Mouse (Mus musculus): ENCODE measurements around the gene Tesc. TPM values are rescaled to one million over a fixed set of nuclear protein-coding genes. Genes with fewer than 3 reads are reported as not detected.

The Tesc gene
- total RNA-seq (2021): 10 to 100 TPM; 82.0 to 87.3 TPM
- long read RNA-seq, experiment 1, transcript Tesc-203 (7 exons, 994 nt): minor isoform, 14 of 98 reads
- long read RNA-seq, experiment 1, transcript Tesc-201 (8 exons, 1,031 nt): major isoform, 68 of 98 reads
- long read RNA-seq, experiment 1, partial matches to known transcripts: 10 of 98 reads
- long read RNA-seq, experiment 1, other reads (novel, unspliced or antisense): 3 of 98 reads
- long read RNA-seq, experiment 2, transcript Tesc-203 (7 exons, 994 nt): minor isoform, 16 of 64 reads
- long read RNA-seq, experiment 2, transcript Tesc-201 (8 exons, 1,031 nt): major isoform, 35 of 64 reads
- long read RNA-seq, experiment 2, partial matches to known transcripts: 1 of 64 reads
- long read RNA-seq, experiment 2, other reads (novel, unspliced or antisense): 12 of 64 reads

- Histone ChIP-seq H3K4me3 (peak within 1 kb of the TSS; percentile 60), H3K27ac (peak within 1 kb of the TSS; percentile 74)
- intact Hi-C loops (cut with DNase I): loop anchor here (2.0 to 5.0 kb wide), 2 partner anchors 25 to 40 kb away; no protein-coding TSS in a partner anchor
- no peak for DNase-seq (ENCODE audit: extremely low spot score in 1 of 2, low spot score in 2 of 2)
- TF ChIP-seq CTCF (IDR thresholded peaks at IDR 0.05): no peak
These were observed at the start of gene Tesc for GRCm38 (mm10) chr5:118027698-118028190. Gene Tesc, plus strand, starts transcription at chr5:118027743.

- Histone ChIP-seq H3K4me3 (peak overlapping the region; percentile 93), H3K27ac (no peak overlapping the region; the same call in 1 of the 2 replicates)
- intact Hi-C loops (cut with DNase I): no loop called here
- DNase-seq (ENCODE audit: extremely low spot score in 1 of 2, low spot score in 2 of 2): no peak
- no peak for TF ChIP-seq CTCF (IDR thresholded peaks at IDR 0.05)
These were observed 49.3 kb upstream of the Tesc start for GRCm38 (mm10) chr5:117978159-117978697.

GRCm38 (mm10) chr5:117979082-117979481 lies 48.5 kb upstream of the Tesc start:
- no peak for DNase-seq (ENCODE audit: extremely low spot score in 1 of 2, low spot score in 2 of 2)
- Histone ChIP-seq H3K27ac (no peak overlapping the region), H3K4me3 (no peak overlapping the region)
- TF ChIP-seq CTCF (IDR thresholded peaks at IDR 0.05): no peak
- intact Hi-C loops (cut with DNase I): no loop called here

- TF ChIP-seq CTCF (IDR thresholded peaks at IDR 0.05): no peak
- no peak overlapping the region for H3K4me3 ChIP-seq
- intact Hi-C loops (cut with DNase I): no loop called here
These were observed 46.6 kb upstream of the Tesc start for GRCm38 (mm10) chr5:117980921-117981320.

GRCm38 (mm10) chr5:117981943-117982342 lies 45.6 kb upstream of the Tesc start:
- Histone ChIP-seq H3K4me3 (no peak overlapping the region), H3K27ac (no peak overlapping the region)
- intact Hi-C loops (cut with DNase I): no loop called here
- no peak for DNase-seq (ENCODE audit: extremely low spot score in 1 of 2, low spot score in 2 of 2)
- no peak for TF ChIP-seq CTCF (IDR thresholded peaks at IDR 0.05)

More at GRCm38 (mm10) chr5:117980921-117981320, 46.6 kb upstream of the Tesc start:
- no peak for DNase-seq (ENCODE audit: extremely low spot score in 1 of 2, low spot score in 2 of 2)
- H3K27ac ChIP-seq: no peak overlapping the region

GRCm38 (mm10) chr5:117986327-117986726 lies 41.2 kb upstream of the Tesc start:
- intact Hi-C loops (cut with DNase I): no loop called here
- no peak for DNase-seq (ENCODE audit: extremely low spot score in 1 of 2, low spot score in 2 of 2)
- no peak overlapping the region for H3K4me3 ChIP-seq
- no peak for TF ChIP-seq CTCF (IDR thresholded peaks at IDR 0.05)
- H3K27ac ChIP-seq: no peak overlapping the region

GRCm38 (mm10) chr5:117987891-117988290 lies 39.7 kb upstream of the Tesc start:
- no peak for TF ChIP-seq CTCF (IDR thresholded peaks at IDR 0.05)
- no peak for DNase-seq (ENCODE audit: extremely low spot score in 1 of 2, low spot score in 2 of 2)
- Histone ChIP-seq H3K4me3 (no peak overlapping the region), H3K27ac (no peak overlapping the region)
- intact Hi-C loops (cut with DNase I): no loop called here

- Histone ChIP-seq H3K4me3 (no peak overlapping the region), H3K27ac (no peak overlapping the region)
- no peak for DNase-seq (ENCODE audit: extremely low spot score in 1 of 2, low spot score in 2 of 2)
- intact Hi-C loops (cut with DNase I): no loop called here
- no peak for TF ChIP-seq CTCF (IDR thresholded peaks at IDR 0.05)
These were observed 39.2 kb upstream of the Tesc start for GRCm38 (mm10) chr5:117988367-117988766.

- TF ChIP-seq CTCF (IDR thresholded peaks at IDR 0.05): no peak
- no peak overlapping the region for H3K27ac ChIP-seq
- intact Hi-C loops (cut with DNase I): no loop called here
- DNase-seq (ENCODE audit: extremely low spot score in 1 of 2, low spot score in 2 of 2): no peak
- no peak overlapping the region for H3K4me3 ChIP-seq
These were observed 37.8 kb upstream of the Tesc start for GRCm38 (mm10) chr5:117989773-117990172.

GRCm38 (mm10) chr5:117990957-117991356 lies 36.6 kb upstream of the Tesc start:
- Histone ChIP-seq H3K27ac (no peak overlapping the region), H3K4me3 (no peak overlapping the region)
- TF ChIP-seq CTCF (IDR thresholded peaks at IDR 0.05): no peak
- intact Hi-C loops (cut with DNase I): no loop called here
- no peak for DNase-seq (ENCODE audit: extremely low spot score in 1 of 2, low spot score in 2 of 2)

- intact Hi-C loops (cut with DNase I): no loop called here
- H3K27ac ChIP-seq: no peak overlapping the region; the same call in 1 of the 2 replicates
These were observed 34.0 kb upstream of the Tesc start for GRCm38 (mm10) chr5:117993550-117993949.

GRCm38 (mm10) chr5:117995372-117995901 lies 32.1 kb upstream of the Tesc start:
- intact Hi-C loops (cut with DNase I): no loop called here
- TF ChIP-seq CTCF (IDR thresholded peaks at IDR 0.05): no peak
- DNase-seq (ENCODE audit: extremely low spot score in 1 of 2, low spot score in 2 of 2): no peak
- Histone ChIP-seq H3K27ac (no peak overlapping the region), H3K4me3 (no peak overlapping the region)

More at GRCm38 (mm10) chr5:117993550-117993949, 34.0 kb upstream of the Tesc start:
- no peak for DNase-seq (ENCODE audit: extremely low spot score in 1 of 2, low spot score in 2 of 2)
- H3K4me3 ChIP-seq: no peak overlapping the region
- TF ChIP-seq CTCF (IDR thresholded peaks at IDR 0.05): no peak
